In genomic region chr4:119293574-119294258, GRCm38 (mm10) we compare ENCODE assay signal across 8 mouse cellular contexts. TPM values are rescaled to one million over a fixed set of nuclear protein-coding genes. Genes with fewer than 3 reads are reported as not detected.
A peak's percentile ranks its signal among the peaks of the same experiment; 100 is the strongest.
DNase-seq lines count a peak whose midpoint lies in the region; ATAC-seq lines count a peak whose summit lies in the region.

No protein-coding gene starts in this region.

- H3K4me3 ChIP-seq in embryonic facial prominence, embryonic 10.5 days = peak overlapping the region; percentile 82
- peak overlapping the region; percentile 95 for H3K4me3 ChIP-seq in heart, embryonic 16.5 days (ENCODE audit: low read length)

- H3K27ac ChIP-seq in embryonic facial prominence, embryonic 10.5 days (replicated peaks) = peak overlapping the region; percentile 98
- peak overlapping the region; percentile 87 for H3K27ac ChIP-seq in heart, embryonic 16.5 days (ENCODE audit: low read length)

- no peaks in the 10 kb centered on the region for H3K27me3 ChIP-seq in embryonic facial prominence, embryonic 10.5 days (replicated peaks; ENCODE audit: low read depth, poor library complexity, severe bottlenecking)
- H3K27me3 ChIP-seq in heart, embryonic 16.5 days (ENCODE audit: control insufficient read depth, insufficient read depth, low read length) = no peaks in the 10 kb centered on the region

- H3K9me3 ChIP-seq in embryonic facial prominence, embryonic 10.5 days = no peaks in the 10 kb centered on the region
- no peaks in the 10 kb centered on the region for H3K9me3 ChIP-seq in heart, embryonic 16.5 days (replicated peaks; ENCODE audit: control insufficient read depth, low read length)

- under 1% methylated on average over 78 of the region's 80 CpGs for WGBS in embryonic facial prominence, embryonic 10.5 days
- under 1% methylated on average over 74 of the region's 80 CpGs for WGBS in heart, embryonic 16.5 days

- peaks cover 27% of the 10 kb centered on the region for H3K4me1 ChIP-seq in embryonic facial prominence, embryonic 10.5 days
- peaks cover 20% of the 10 kb centered on the region for H3K4me1 ChIP-seq in heart, embryonic 16.5 days (ENCODE audit: control insufficient read depth, insufficient read depth, low read length)

- DNase-seq in CD8-positive naive resting alpha-beta T cell, adult 2 months (ENCODE audit: low read depth in 2 of 2, low spot score in 2 of 2) = peak; percentile 19 to 36
- DNase-seq in ZHBTc4 (ENCODE audit: low read depth, low spot score) = peak; percentile 71
- peak; percentile 72 for DNase-seq in embryonic facial prominence, embryonic 10.5 days (ENCODE audit: low spot score)
- DNase-seq in layer of hippocampus, postnatal 36 days = peak; percentile 19 to 20
- peak; percentile 9 for DNase-seq in lung, postnatal 14 days
- peak; percentile 4 to 16 for DNase-seq in right cerebral cortex, postnatal 36 days (ENCODE audit: low spot score in 2 of 2)

- H3K36me3 ChIP-seq in embryonic facial prominence, embryonic 10.5 days (replicated peaks) = peaks cover 39% of the 10 kb centered on the region
- peaks cover 3% of the 10 kb centered on the region; the same call in 1 of the 2 replicates for H3K36me3 ChIP-seq in heart, embryonic 16.5 days (ENCODE audit: control insufficient read depth, insufficient read depth)

- peak; percentile 30 for ATAC-seq in heart, embryonic 16.5 days (replicated peaks; ENCODE audit: extremely low read depth, insufficient read depth, low FRiP score)
- ATAC-seq in inflammation-experienced regulatory T-cells, adult 6 months = no peak

- peak overlapping the region; percentile 94 for H3K9ac ChIP-seq in heart, embryonic 16.5 days (ENCODE audit: low read length)

- H3K4me2 ChIP-seq in heart, embryonic 16.5 days (ENCODE audit: low read depth, low read length) = peak overlapping the region; percentile 88

RNA-seq across cellular contexts. Expression of gene Ybx1, which starts 0.7 kb away (rescaled TPM):
- polyA plus RNA-seq in embryonic facial prominence, embryonic 10.5 days (2016; fragmentation: Nextera tagmentation; extraction: Ambion mirVana) = 980 and 1,001 TPM in 2 replicates
- polyA plus RNA-seq in heart, embryonic 16.5 days (2015; fragmentation: Nextera tagmentation; extraction: Ambion mirVana) = 501 and 547 TPM in 2 replicates
- total RNA-seq in layer of hippocampus, postnatal 36 days (2021) = 100 to 1,000 TPM; 275 to 279 TPM
- polyA plus RNA-seq in inflammation-experienced regulatory T-cells, adult 6 months (2017; shearing (Covaris generic)) = 100 to 1,000 TPM; 161 to 195 (median 174) TPM

RNA-seq across cellular contexts. Expression of gene Ppih, which starts 26.6 kb away (rescaled TPM):
- polyA plus RNA-seq in embryonic facial prominence, embryonic 10.5 days (2016; fragmentation: Nextera tagmentation; extraction: Ambion mirVana) = 150 and 155 TPM in 2 replicates
- 36.7 and 43.2 TPM in 2 replicates for polyA plus RNA-seq in heart, embryonic 16.5 days (2015; fragmentation: Nextera tagmentation; extraction: Ambion mirVana)
- 10 to 100 TPM; 17.5 to 20.6 TPM for total RNA-seq in layer of hippocampus, postnatal 36 days (2021)
- polyA plus RNA-seq in inflammation-experienced regulatory T-cells, adult 6 months (2017; shearing (Covaris generic)) = 10 to 100 TPM; 38.0 to 65.4 (median 46.1) TPM

RNA-seq across cellular contexts. Expression of gene Cldn19, which starts 38.5 kb away (rescaled TPM):
- not detected in 2 replicates for polyA plus RNA-seq in embryonic facial prominence, embryonic 10.5 days (2016; fragmentation: Nextera tagmentation; extraction: Ambion mirVana)
- not detected in 2 replicates for polyA plus RNA-seq in heart, embryonic 16.5 days (2015; fragmentation: Nextera tagmentation; extraction: Ambion mirVana)
- under 1 TPM; 0.20 to 0.42 TPM for total RNA-seq in layer of hippocampus, postnatal 36 days (2021)
- not detected for polyA plus RNA-seq in inflammation-experienced regulatory T-cells, adult 6 months (2017; shearing (Covaris generic))

Comparison
In these comparisons a context has a peak if more than half of its experiments do, and no peak if none do; other contexts are left out.
1. DNase-seq: peak in every context shown above with its lines; median percentile 72 in embryonic facial prominence, embryonic 10.5 days; 71 in ZHBTc4; 28 in CD8-positive naive resting alpha-beta T cell, adult 2 months; 20 in layer of hippocampus, postnatal 36 days; 10 in right cerebral cortex, postnatal 36 days; 9 in lung, postnatal 14 days.